Mouse (Mus musculus): ENCODE results near the gene Csnk1e. TPM values are rescaled to one million over a fixed set of nuclear protein-coding genes. Genes with fewer than 3 reads are reported as not detected.

The Csnk1e gene
- polyA plus RNA-seq, 1 experiment, result 6.7 TPM

DNA sequence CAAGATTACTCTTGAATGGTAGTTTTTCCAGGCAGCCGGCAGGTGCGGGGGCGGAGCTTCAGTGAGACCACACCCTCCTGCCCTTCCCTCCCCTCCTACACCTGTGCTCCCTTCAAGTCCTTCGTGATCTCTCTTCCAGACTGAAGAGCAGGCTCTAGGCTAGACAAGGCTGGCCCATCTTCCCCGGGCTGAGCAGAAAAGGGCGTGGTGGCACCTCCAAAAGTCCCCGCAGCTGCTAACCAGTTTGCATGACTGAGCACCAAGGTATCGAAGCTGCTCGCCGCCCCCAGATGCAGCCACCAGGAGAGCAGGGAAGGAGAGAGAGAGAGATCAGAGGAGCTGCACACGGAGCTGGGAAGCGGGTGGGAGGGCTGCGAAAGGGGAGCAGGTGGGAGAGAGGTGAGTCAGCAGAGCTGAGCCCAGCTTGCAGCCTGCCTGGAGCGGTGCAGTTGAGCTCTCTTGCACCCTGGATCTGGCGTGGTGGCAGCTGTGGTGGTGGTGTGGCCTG is 25.9 kb upstream of the Csnk1e start:
- H3K36me3 ChIP-seq (ENCODE audit: control insufficient read depth, insufficient read depth, low read length), result no peaks in the 10 kb centered on the region
- H3K4me3 ChIP-seq (ENCODE audit: control insufficient read depth, low read depth, low read length), result no peak overlapping the region
- TF ChIP-seq POLR2A (IDR thresholded peaks at IDR 0.05; ENCODE audit: control insufficient read depth, low read depth, low read length) (no peak), CTCF (IDR thresholded peaks at IDR 0.05; ENCODE audit: control insufficient read depth, insufficient read depth, insufficient replicate concordance, low read depth, low read length) (no peak)
- no peaks in the 10 kb centered on the region for H3K27me3 ChIP-seq (ENCODE audit: control insufficient read depth, insufficient read depth, low read length)
- H3K27ac ChIP-seq (ENCODE audit: control insufficient read depth, insufficient read depth, low read depth, low read length), result no peak overlapping the region
- H3K4me1 ChIP-seq (ENCODE audit: control insufficient read depth, insufficient read depth, low read length), result peaks cover 7% of the 10 kb centered on the region; the same call in 1 of the 2 replicates

DNA sequence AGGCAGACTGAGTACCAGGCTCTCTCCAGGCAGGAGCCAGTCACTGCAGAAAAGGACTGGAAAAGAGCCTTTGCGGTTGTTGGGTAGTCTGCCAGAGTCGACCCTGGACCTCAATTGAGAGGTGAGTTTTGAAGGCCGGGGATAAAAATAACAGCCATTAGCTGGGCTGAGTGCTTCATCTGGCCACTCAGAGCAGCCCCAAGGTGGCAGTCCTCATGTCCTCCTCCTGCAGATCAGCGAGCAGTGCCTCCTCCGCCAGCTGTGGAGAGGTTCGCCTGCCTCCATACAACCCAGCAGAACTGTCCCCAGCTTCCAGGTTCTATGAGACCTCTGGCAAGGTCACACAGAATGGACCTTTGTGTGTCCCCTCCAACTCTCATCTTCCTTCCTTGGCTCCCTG is 21.9 kb upstream of the Csnk1e start:
- H3K27me3 ChIP-seq (ENCODE audit: control insufficient read depth, insufficient read depth, low read length), result no peaks in the 10 kb centered on the region
- H3K36me3 ChIP-seq (ENCODE audit: control insufficient read depth, insufficient read depth, low read length), result no peaks in the 10 kb centered on the region
- peaks cover 7% of the 10 kb centered on the region; the same call in 1 of the 2 replicates for H3K4me1 ChIP-seq (ENCODE audit: control insufficient read depth, insufficient read depth, low read length)
- TF ChIP-seq CTCF (IDR thresholded peaks at IDR 0.05; ENCODE audit: control insufficient read depth, insufficient read depth, insufficient replicate concordance, low read depth, low read length) (no peak), POLR2A (IDR thresholded peaks at IDR 0.05; ENCODE audit: control insufficient read depth, low read depth, low read length) (no peak)
- H3K4me3 ChIP-seq (ENCODE audit: control insufficient read depth, low read depth, low read length), result no peak overlapping the region
- H3K27ac ChIP-seq (ENCODE audit: control insufficient read depth, insufficient read depth, low read depth, low read length), result no peak overlapping the region

GRCm38 (mm10) chr15:79473638-79474355 is 18.4 kb upstream of the Csnk1e start:
- no peak overlapping the region for H3K4me3 ChIP-seq (ENCODE audit: control insufficient read depth, low read depth, low read length)
- H3K27ac ChIP-seq (ENCODE audit: control insufficient read depth, insufficient read depth, low read depth, low read length), result no peak overlapping the region
- peak; percentile 32; the same call in 1 of the 2 replicates for TF ChIP-seq CTCF (IDR thresholded peaks at IDR 0.05; ENCODE audit: control insufficient read depth, insufficient read depth, insufficient replicate concordance, low read depth, low read length)
- TF ChIP-seq POLR2A (IDR thresholded peaks at IDR 0.05; ENCODE audit: control insufficient read depth, low read depth, low read length), result no peak
- H3K4me1 ChIP-seq (ENCODE audit: control insufficient read depth, insufficient read depth, low read length), result peaks cover 14% of the 10 kb centered on the region
- H3K36me3 ChIP-seq (ENCODE audit: control insufficient read depth, insufficient read depth, low read length), result no peaks in the 10 kb centered on the region
- H3K27me3 ChIP-seq (ENCODE audit: control insufficient read depth, insufficient read depth, low read length), result no peaks in the 10 kb centered on the region

GRCm38 (mm10) chr15:79473042-79473441 is 17.7 kb upstream of the Csnk1e start:
- TF ChIP-seq CTCF (IDR thresholded peaks at IDR 0.05; ENCODE audit: control insufficient read depth, insufficient read depth, insufficient replicate concordance, low read depth, low read length) (peak; percentile 60; the same call in 1 of the 2 replicates), POLR2A (IDR thresholded peaks at IDR 0.05; ENCODE audit: control insufficient read depth, low read depth, low read length) (no peak)
- H3K27me3 ChIP-seq (ENCODE audit: control insufficient read depth, insufficient read depth, low read length), result no peaks in the 10 kb centered on the region
- no peak overlapping the region for H3K27ac ChIP-seq (ENCODE audit: control insufficient read depth, insufficient read depth, low read depth, low read length)
- H3K36me3 ChIP-seq (ENCODE audit: control insufficient read depth, insufficient read depth, low read length), result no peaks in the 10 kb centered on the region
- no peak overlapping the region for H3K4me3 ChIP-seq (ENCODE audit: control insufficient read depth, low read depth, low read length)
- peaks cover 14% of the 10 kb centered on the region for H3K4me1 ChIP-seq (ENCODE audit: control insufficient read depth, insufficient read depth, low read length)

GRCm38 (mm10) chr15:79471095-79471494 is 15.7 kb upstream of the Csnk1e start:
- Histone ChIP-seq H3K27me3 (ENCODE audit: control insufficient read depth, insufficient read depth, low read length) (no peaks in the 10 kb centered on the region), H3K4me1 (ENCODE audit: control insufficient read depth, insufficient read depth, low read length) (peaks cover 9% of the 10 kb centered on the region), H3K4me3 (ENCODE audit: control insufficient read depth, low read depth, low read length) (no peak overlapping the region), H3K27ac (ENCODE audit: control insufficient read depth, insufficient read depth, low read depth, low read length) (no peak overlapping the region), H3K36me3 (ENCODE audit: control insufficient read depth, insufficient read depth, low read length) (no peaks in the 10 kb centered on the region)
- TF ChIP-seq POLR2A (IDR thresholded peaks at IDR 0.05; ENCODE audit: control insufficient read depth, low read depth, low read length) (no peak), CTCF (IDR thresholded peaks at IDR 0.05; ENCODE audit: control insufficient read depth, insufficient read depth, insufficient replicate concordance, low read depth, low read length) (no peak)

DNA sequence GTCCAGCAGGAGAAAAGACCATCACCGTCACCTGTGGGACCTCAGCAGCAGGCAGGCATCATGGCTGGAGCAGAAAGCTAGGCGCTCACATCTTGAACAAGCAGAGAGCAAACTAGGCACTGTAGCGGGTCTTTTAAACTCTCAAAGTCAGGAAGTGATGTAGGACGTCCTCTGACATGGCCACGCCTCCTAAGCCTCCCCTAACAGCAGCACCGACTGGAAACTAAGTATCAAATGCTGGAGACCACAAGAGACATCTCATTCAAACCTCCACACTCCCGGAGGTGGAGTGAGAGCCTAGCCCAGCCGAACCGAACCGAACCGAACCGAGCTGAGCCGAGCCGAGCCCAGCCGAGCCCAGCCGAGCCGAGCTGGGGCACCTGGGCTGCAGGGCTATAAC is 15.2 kb upstream of the Csnk1e start:
- TF ChIP-seq POLR2A (IDR thresholded peaks at IDR 0.05; ENCODE audit: control insufficient read depth, low read depth, low read length) (no peak), CTCF (IDR thresholded peaks at IDR 0.05; ENCODE audit: control insufficient read depth, insufficient read depth, insufficient replicate concordance, low read depth, low read length) (no peak)
- Histone ChIP-seq H3K27me3 (ENCODE audit: control insufficient read depth, insufficient read depth, low read length) (no peaks in the 10 kb centered on the region), H3K4me1 (ENCODE audit: control insufficient read depth, insufficient read depth, low read length) (peaks cover 9% of the 10 kb centered on the region), H3K4me3 (ENCODE audit: control insufficient read depth, low read depth, low read length) (peak overlapping the region; percentile 31), H3K27ac (ENCODE audit: control insufficient read depth, insufficient read depth, low read depth, low read length) (no peak overlapping the region), H3K36me3 (ENCODE audit: control insufficient read depth, insufficient read depth, low read length) (no peaks in the 10 kb centered on the region)

- H3K4me1 ChIP-seq (ENCODE audit: control insufficient read depth, insufficient read depth, low read length), result peaks cover 9% of the 10 kb centered on the region
- H3K4me3 ChIP-seq (ENCODE audit: control insufficient read depth, low read depth, low read length), result no peak overlapping the region
- no peaks in the 10 kb centered on the region for H3K27me3 ChIP-seq (ENCODE audit: control insufficient read depth, insufficient read depth, low read length)
- no peaks in the 10 kb centered on the region for H3K36me3 ChIP-seq (ENCODE audit: control insufficient read depth, insufficient read depth, low read length)
- TF ChIP-seq CTCF (IDR thresholded peaks at IDR 0.05; ENCODE audit: control insufficient read depth, insufficient read depth, insufficient replicate concordance, low read depth, low read length) (no peak), POLR2A (IDR thresholded peaks at IDR 0.05; ENCODE audit: control insufficient read depth, low read depth, low read length) (no peak)
- H3K27ac ChIP-seq (ENCODE audit: control insufficient read depth, insufficient read depth, low read depth, low read length), result no peak overlapping the region
Measured at GRCm38 (mm10) chr15:79469577-79469976, 14.2 kb upstream of the Csnk1e start.

All from testis, adult 2 months (tissue).